Mouse (Mus musculus) limb, embryonic 15.5 days (tissue): ENCODE measurements around the gene Cntnap2. TPM values are rescaled to one million over a fixed set of nuclear protein-coding genes. Genes with fewer than 3 reads are reported as not detected.

Source experiments
- ATAC-seq: fragments of 200-750 bp; cut with Nextera tagmentation; 2 replicates; pipeline ENCODE4 v1.8.0; 2017; ENCODE audit warnings: low read depth, moderate TSS enrichment; ENCODE audit not compliant: insufficient number of reproducible peaks, low FRiP score, low TSS enrichment
- H3K27ac ChIP-seq: fragments of 300-500 bp; sonication (generic); 2 replicates; pipeline ENCODE4 v1.5.1; 2015; ENCODE audit warnings: moderate library complexity, mild to moderate bottlenecking, inconsistent platforms
- H3K27me3 ChIP-seq: fragments of 300-500 bp; sonication (generic); 2 replicates; pipeline ENCODE4 v1.6.1; 2015; ENCODE audit warnings: inconsistent platforms
- H3K36me3 ChIP-seq: fragments of 300-500 bp; sonication (generic); 2 replicates; pipeline ENCODE4 v1.6.1; 2015; ENCODE audit warnings: inconsistent platforms
- H3K4me1 ChIP-seq: fragments of 300-500 bp; sonication (generic); 2 replicates; pipeline ENCODE4 v1.6.1; 2015; ENCODE audit warnings: inconsistent platforms
- H3K4me2 ChIP-seq: fragments of 300-500 bp; sonication (generic); 2 replicates; pipeline ENCODE4 v1.6.1; 2015; ENCODE audit warnings: mild to moderate bottlenecking, inconsistent platforms
- H3K4me3 ChIP-seq: fragments of 300-500 bp; sonication (generic); 2 replicates; pipeline ENCODE4 v1.5.1; 2015; ENCODE audit warnings: mild to moderate bottlenecking, inconsistent platforms
- H3K9ac ChIP-seq: fragments of 300-500 bp; sonication (generic); 2 replicates; pipeline ENCODE4 v1.6.1; 2015; ENCODE audit warnings: inconsistent platforms
- H3K9me3 ChIP-seq: fragments of 300-500 bp; sonication (generic); 2 replicates; pipeline ENCODE4 v1.6.1; 2016; ENCODE audit warnings: inconsistent platforms
- WGBS: fragments of 180-500 bp; shearing (Covaris S2); methylation state at CpG from one replicate; pipeline ENCODE4 v1.1.7; 2015; 5-methylcytosine and 5-hydroxymethylcytosine counted together
- polyA plus RNA-seq: library from polyadenylated mRNA; unstranded; fragments of >200 nt; fragmentation: Nextera tagmentation; extraction: Ambion mirVana; gene quantifications from 2 replicates; pipeline ENCODE4 v1.2.1, GENCODE M21; 2015

Cntnap2 gene
- polyA plus RNA-seq, 1 experiment from 2014 or later = 1.9 TPM

- 52% methylated on average over 4 of the region's 4 CpGs for WGBS
These were observed 2197.2 kb downstream of the Cntnap2 start for GRCm38 (mm10) chr6:47256227-47256887.

GRCm38 (mm10) chr6:47256918-47257506 lies 2197.9 kb downstream of the Cntnap2 start:
- H3K27me3 ChIP-seq = no peaks in the 10 kb centered on the region
- no peak for ATAC-seq

More at GRCm38 (mm10) chr6:47256227-47256887, 2197.2 kb downstream of the Cntnap2 start:
- Histone ChIP-seq H3K27ac (no peak overlapping the region), H3K4me2 (no peak overlapping the region), H3K36me3 (no peaks in the 10 kb centered on the region), H3K9ac (no peak overlapping the region), H3K9me3 (no peaks in the 10 kb centered on the region), H3K27me3 (no peaks in the 10 kb centered on the region), H3K4me1 (peaks cover 20% of the 10 kb centered on the region), H3K4me3 (no peak overlapping the region)
- no peak for ATAC-seq

GRCm38 (mm10) chr6:47259626-47260114 lies 2200.5 kb downstream of the Cntnap2 start:
- no peak; the same call in 1 of the 2 replicates for ATAC-seq
- Histone ChIP-seq H3K9me3 (no peaks in the 10 kb centered on the region), H3K4me1 (peaks cover 20% of the 10 kb centered on the region), H3K9ac (no peak overlapping the region), H3K4me3 (no peak overlapping the region), H3K4me2 (no peak overlapping the region), H3K36me3 (no peaks in the 10 kb centered on the region), H3K27me3 (no peaks in the 10 kb centered on the region), H3K27ac (no peak overlapping the region)
- WGBS = 16% methylated on average over 3 of the region's 3 CpGs

More at GRCm38 (mm10) chr6:47256918-47257506, 2197.9 kb downstream of the Cntnap2 start:
- H3K4me1 ChIP-seq = peaks cover 20% of the 10 kb centered on the region
- no peak overlapping the region for H3K27ac ChIP-seq
- H3K4me2 ChIP-seq = no peak overlapping the region
- H3K9ac ChIP-seq = no peak overlapping the region
- WGBS = 18% methylated on average over 3 of the region's 3 CpGs
- no peaks in the 10 kb centered on the region for H3K36me3 ChIP-seq
- H3K4me3 ChIP-seq = no peak overlapping the region
- H3K9me3 ChIP-seq = no peaks in the 10 kb centered on the region

DNA sequence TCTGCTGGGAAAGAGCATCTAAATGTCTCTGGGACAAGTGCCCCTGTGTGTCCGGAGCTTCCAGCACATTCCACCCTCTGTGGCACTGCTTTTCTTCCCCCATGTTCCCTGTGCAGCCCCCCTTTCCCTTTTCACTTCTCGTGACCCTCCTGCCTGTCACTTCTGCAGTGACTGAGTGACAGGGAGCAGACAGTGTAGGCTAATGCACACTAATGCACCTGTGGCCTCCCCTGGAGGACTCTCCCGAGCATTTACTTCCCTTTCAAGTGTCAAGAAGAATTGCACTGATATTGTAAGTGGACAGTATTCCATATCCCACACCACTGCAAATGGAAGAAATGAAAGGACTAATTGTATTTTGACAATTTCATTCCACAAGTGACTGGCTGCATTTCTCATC lies 2208.1 kb downstream of the Cntnap2 start:
- Histone ChIP-seq H3K9me3 (no peaks in the 10 kb centered on the region), H3K9ac (no peak overlapping the region), H3K4me3 (no peak overlapping the region), H3K36me3 (no peaks in the 10 kb centered on the region), H3K4me1 (no peaks in the 10 kb centered on the region), H3K27me3 (no peaks in the 10 kb centered on the region), H3K4me2 (no peak overlapping the region), H3K27ac (no peak overlapping the region)
- no peak for ATAC-seq
- 57% methylated on average over 3 of the region's 3 CpGs for WGBS

DNA sequence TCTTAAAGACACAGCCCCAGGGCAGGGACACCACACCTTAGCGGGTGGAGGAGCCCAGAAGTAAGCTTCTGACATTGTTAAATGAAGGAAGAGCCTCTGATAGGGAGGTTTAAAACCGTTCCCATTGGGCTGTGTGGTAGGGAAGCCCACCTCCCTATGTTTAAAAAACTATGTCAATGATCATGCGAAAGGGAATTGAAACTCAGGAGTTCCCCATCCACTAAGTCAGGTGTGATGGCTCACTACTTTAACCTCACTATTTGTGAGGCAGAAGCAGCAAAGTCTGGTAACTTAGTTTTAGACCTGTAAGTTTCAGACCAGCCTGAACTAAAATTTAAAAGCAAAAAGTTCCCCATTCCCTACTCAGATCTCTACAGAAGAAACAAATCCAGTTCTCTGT lies 2210.3 kb downstream of the Cntnap2 start:
- no peak for ATAC-seq
- H3K27me3 ChIP-seq = no peaks in the 10 kb centered on the region
- H3K27ac ChIP-seq = no peak overlapping the region
- no peaks in the 10 kb centered on the region for H3K9me3 ChIP-seq
- no peak overlapping the region for H3K9ac ChIP-seq
- no peaks in the 10 kb centered on the region for H3K36me3 ChIP-seq
- no peaks in the 10 kb centered on the region for H3K4me1 ChIP-seq
- no peak overlapping the region for H3K4me3 ChIP-seq
- 73% methylated on average over 3 of the region's 3 CpGs for WGBS
- no peak overlapping the region for H3K4me2 ChIP-seq

GRCm38 (mm10) chr6:47271576-47271975 lies 2212.4 kb downstream of the Cntnap2 start:
- Histone ChIP-seq H3K9me3 (no peaks in the 10 kb centered on the region), H3K27ac (no peak overlapping the region), H3K36me3 (no peaks in the 10 kb centered on the region), H3K4me2 (no peak overlapping the region), H3K4me1 (no peaks in the 10 kb centered on the region), H3K4me3 (no peak overlapping the region), H3K27me3 (no peaks in the 10 kb centered on the region), H3K9ac (no peak overlapping the region)
- 81% methylated on average over 3 of the region's 3 CpGs for WGBS
- ATAC-seq = no peak

DNA sequence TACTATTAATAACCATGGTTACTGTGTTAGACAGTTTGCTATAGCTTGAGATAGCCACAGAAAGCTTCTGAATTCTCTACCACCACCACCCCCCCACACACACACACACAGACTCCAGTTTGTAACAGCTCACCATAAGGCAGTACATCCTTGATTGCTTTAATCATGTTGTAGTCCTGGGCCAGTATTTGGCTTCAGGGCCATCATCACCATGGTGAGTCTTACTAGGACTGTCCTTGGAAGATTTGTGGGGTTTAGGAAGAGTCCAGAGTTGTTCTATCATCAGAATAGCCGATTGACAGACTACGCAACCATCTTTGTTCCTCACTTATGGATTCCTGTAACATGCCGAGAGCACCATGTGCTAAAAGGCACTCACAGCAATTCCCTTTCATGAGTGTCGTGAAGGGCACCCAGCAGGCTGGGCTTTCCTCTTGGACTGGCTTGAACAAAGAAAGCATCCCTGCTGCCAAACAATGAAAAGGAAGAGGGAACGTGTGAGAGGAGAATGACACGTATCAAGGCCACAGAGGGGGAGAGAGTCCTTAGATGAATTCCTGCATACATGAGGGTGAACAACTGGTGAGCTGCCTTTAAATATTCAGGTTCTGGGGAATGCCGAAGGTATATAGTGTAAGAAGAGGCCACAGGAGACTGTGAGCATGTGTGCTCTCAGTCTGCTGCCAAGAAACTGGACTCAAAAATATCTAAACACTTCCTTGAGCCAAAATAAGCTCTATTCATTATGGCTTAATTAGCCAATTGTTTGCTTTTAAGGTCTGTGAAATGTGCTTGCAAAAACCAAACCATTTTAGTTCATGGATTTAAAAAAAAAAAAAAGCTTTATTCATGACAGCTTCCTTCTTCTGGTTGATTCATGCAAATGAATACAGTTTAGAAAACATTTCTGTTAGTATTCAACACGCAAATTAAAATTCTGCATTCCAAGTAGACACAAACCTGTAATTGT lies 2213.7 kb downstream of the Cntnap2 start:
- Histone ChIP-seq H3K27ac (no peak overlapping the region), H3K4me2 (no peak overlapping the region), H3K9ac (no peak overlapping the region), H3K4me3 (no peak overlapping the region), H3K9me3 (no peaks in the 10 kb centered on the region), H3K27me3 (no peaks in the 10 kb centered on the region), H3K36me3 (no peaks in the 10 kb centered on the region), H3K4me1 (no peaks in the 10 kb centered on the region)
- no peak for ATAC-seq
- WGBS = 59% methylated on average over 8 of the region's 8 CpGs

DNA sequence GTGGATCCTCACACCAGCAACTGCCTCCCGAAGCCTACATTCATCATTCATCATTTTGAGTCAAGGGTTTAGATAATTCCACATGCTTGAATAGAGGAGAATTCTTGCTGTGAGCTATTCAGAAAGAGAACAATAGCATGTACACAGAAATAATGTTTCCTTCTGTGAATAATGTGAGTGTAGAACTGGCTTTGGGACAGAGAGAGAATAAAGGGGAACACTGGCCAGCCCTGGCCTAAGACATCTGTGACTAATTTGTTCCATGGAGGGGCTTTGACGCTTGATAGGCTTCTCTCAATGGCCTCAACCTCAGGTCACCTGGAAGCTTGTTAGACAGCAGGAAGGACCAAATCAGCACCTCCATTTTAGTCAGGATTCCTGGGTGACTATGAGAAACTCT lies 2215.9 kb downstream of the Cntnap2 start:
- ATAC-seq = no peak
- Histone ChIP-seq H3K36me3 (no peaks in the 10 kb centered on the region), H3K9me3 (no peaks in the 10 kb centered on the region), H3K27me3 (no peaks in the 10 kb centered on the region), H3K27ac (no peak overlapping the region), H3K4me3 (no peak overlapping the region), H3K4me2 (no peak overlapping the region), H3K4me1 (no peaks in the 10 kb centered on the region), H3K9ac (no peak overlapping the region)
- 58% methylated on average over 2 of the region's 2 CpGs for WGBS

GRCm38 (mm10) chr6:47279183-47279582 lies 2220.0 kb downstream of the Cntnap2 start:
- WGBS = 42% methylated on average over 1 of the region's 1 CpGs
- H3K4me1 ChIP-seq = no peaks in the 10 kb centered on the region
- H3K4me2 ChIP-seq = no peak overlapping the region
- no peaks in the 10 kb centered on the region for H3K27me3 ChIP-seq
- H3K27ac ChIP-seq = no peak overlapping the region
- H3K9ac ChIP-seq = no peak overlapping the region
- H3K36me3 ChIP-seq = no peaks in the 10 kb centered on the region
- H3K9me3 ChIP-seq = no peaks in the 10 kb centered on the region
- no peak for ATAC-seq
- no peak overlapping the region for H3K4me3 ChIP-seq

DNA sequence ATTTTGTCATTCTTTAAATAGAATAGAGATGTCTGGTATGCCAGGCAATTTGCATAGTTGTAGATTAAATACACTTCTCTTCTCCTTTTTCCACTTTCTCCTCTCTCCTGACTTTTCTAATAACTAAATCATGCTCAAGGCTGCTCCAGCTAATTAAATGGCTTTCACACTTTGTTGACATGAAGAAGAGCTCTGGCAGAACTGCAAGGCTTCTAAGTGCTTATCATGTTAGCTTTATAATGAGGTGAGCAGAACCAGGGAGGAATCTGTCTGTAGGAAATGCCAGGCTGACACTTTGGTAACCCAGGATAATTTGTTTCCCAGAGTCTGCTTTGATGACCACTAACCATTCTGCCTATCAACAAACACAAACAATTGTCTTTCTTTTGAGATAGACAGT lies 2222.4 kb downstream of the Cntnap2 start:
- no peak overlapping the region for H3K9ac ChIP-seq
- H3K36me3 ChIP-seq = no peaks in the 10 kb centered on the region
- no peaks in the 10 kb centered on the region for H3K4me1 ChIP-seq
- H3K27ac ChIP-seq = no peak overlapping the region
- H3K4me3 ChIP-seq = no peak overlapping the region
- no peak overlapping the region for H3K4me2 ChIP-seq
- ATAC-seq = no peak
- no peaks in the 10 kb centered on the region for H3K27me3 ChIP-seq
- no peaks in the 10 kb centered on the region for H3K9me3 ChIP-seq

GRCm38 (mm10) chr6:47284794-47285193 lies 2225.6 kb downstream of the Cntnap2 start:
- ATAC-seq = no peak
- Histone ChIP-seq H3K36me3 (no peaks in the 10 kb centered on the region), H3K27me3 (no peaks in the 10 kb centered on the region), H3K4me1 (no peaks in the 10 kb centered on the region), H3K9me3 (no peaks in the 10 kb centered on the region), H3K9ac (no peak overlapping the region), H3K4me2 (no peak overlapping the region), H3K4me3 (no peak overlapping the region), H3K27ac (no peak overlapping the region)
- WGBS = 63% methylated on average over 2 of the region's 2 CpGs

- Histone ChIP-seq H3K36me3 (no peaks in the 10 kb centered on the region), H3K27ac (no peak overlapping the region)
These were observed 2226.6 kb downstream of the Cntnap2 start for GRCm38 (mm10) chr6:47285742-47286141.

More at GRCm38 (mm10) chr6:47285742-47286141, 2226.6 kb downstream of the Cntnap2 start:
- Histone ChIP-seq H3K9ac (no peak overlapping the region), H3K4me2 (no peak overlapping the region), H3K4me1 (no peaks in the 10 kb centered on the region), H3K27me3 (no peaks in the 10 kb centered on the region), H3K9me3 (no peaks in the 10 kb centered on the region), H3K4me3 (no peak overlapping the region)
- WGBS = 48% methylated on average over 1 of the region's 1 CpGs
- no peak for ATAC-seq
